Mouse (Mus musculus): ENCODE data around the gene Bak1. TPM values are rescaled to one million over a fixed set of nuclear protein-coding genes. Genes with fewer than 3 reads are reported as not detected.

The Bak1 gene
- polyA plus RNA-seq, 1 experiment from 2014 or later: 8.5 TPM

GRCm38 (mm10) chr17:27030896-27031295 is 2.1 kb upstream of the Bak1 start:
- Histone ChIP-seq H3K36me3 (peaks cover 7% of the 10 kb centered on the region; the same call in 1 of the 2 replicates), H3K4me3 (replicated peaks) (no peak overlapping the region), H3K4me1 (peaks cover 34% of the 10 kb centered on the region), H3K9me3 (replicated peaks) (no peaks in the 10 kb centered on the region), H3K27me3 (0 out of 2 replicates have a peak, but pooled peaks cover under 1% of the 10 kb centered on the region), H3K9ac (no peak overlapping the region), H3K4me2 (no peak overlapping the region), H3K27ac (no peak overlapping the region)
- WGBS: 94% methylated on average over 4 of the region's 4 CpGs
- ATAC-seq (replicated peaks; ENCODE audit: low FRiP score): no peak

- no peaks in the 10 kb centered on the region for H3K9me3 ChIP-seq (replicated peaks)
- H3K36me3 ChIP-seq: peaks cover 20% of the 10 kb centered on the region
- WGBS: 89% methylated on average over 14 of the region's 14 CpGs
- ATAC-seq (replicated peaks; ENCODE audit: low FRiP score): no peak
- H3K4me1 ChIP-seq: peaks cover 26% of the 10 kb centered on the region
- no peak overlapping the region for H3K9ac ChIP-seq
- H3K4me3 ChIP-seq (replicated peaks): no peak overlapping the region
- no peaks in the 10 kb centered on the region for H3K27me3 ChIP-seq
- H3K27ac ChIP-seq: no peak overlapping the region
- H3K4me2 ChIP-seq: no peak overlapping the region
These were observed 622 bp upstream of the Bak1 start for GRCm38 (mm10) chr17:27029431-27029830.

GRCm38 (mm10) chr17:27028284-27028795 is 469 bp downstream of the Bak1 start:
- H3K4me2 ChIP-seq: peak overlapping the region; percentile 82
- peaks cover 26% of the 10 kb centered on the region for H3K4me1 ChIP-seq
- H3K36me3 ChIP-seq: peaks cover 31% of the 10 kb centered on the region
- peak overlapping the region; percentile 92 for H3K9ac ChIP-seq
- peak overlapping the region; percentile 88 for H3K27ac ChIP-seq
- WGBS: 1% methylated on average over 19 of the region's 19 CpGs
- H3K27me3 ChIP-seq: no peaks in the 10 kb centered on the region
- peak overlapping the region; percentile 65 for H3K4me3 ChIP-seq (replicated peaks)
- no peaks in the 10 kb centered on the region for H3K9me3 ChIP-seq (replicated peaks)
- peak; percentile 78 for ATAC-seq (replicated peaks; ENCODE audit: low FRiP score)

GRCm38 (mm10) chr17:27027460-27028283 is 1.1 kb downstream of the Bak1 start:
- WGBS: 25% methylated on average over 12 of the region's 12 CpGs

GRCm38 (mm10) chr17:27025951-27026350 is 2.9 kb downstream of the Bak1 start:
- 87% methylated on average over 3 of the region's 3 CpGs for WGBS
- no peak for ATAC-seq (replicated peaks; ENCODE audit: low FRiP score)
- H3K36me3 ChIP-seq: peaks cover 54% of the 10 kb centered on the region
- no peak overlapping the region for H3K4me3 ChIP-seq (replicated peaks)
- H3K4me1 ChIP-seq: peaks cover 15% of the 10 kb centered on the region
- no peak overlapping the region for H3K9ac ChIP-seq
- no peaks in the 10 kb centered on the region for H3K9me3 ChIP-seq (replicated peaks)
- no peak overlapping the region for H3K27ac ChIP-seq
- H3K27me3 ChIP-seq: no peaks in the 10 kb centered on the region
- H3K4me2 ChIP-seq: no peak overlapping the region

More at GRCm38 (mm10) chr17:27027460-27028283, 1.1 kb downstream of the Bak1 start:
- ATAC-seq (replicated peaks; ENCODE audit: low FRiP score): peak; percentile 21; the same call in 1 of the 2 replicates
- no peaks in the 10 kb centered on the region for H3K27me3 ChIP-seq
- H3K9ac ChIP-seq: peak overlapping the region; percentile 92
- peak overlapping the region; percentile 82 for H3K4me2 ChIP-seq
- H3K36me3 ChIP-seq: peaks cover 37% of the 10 kb centered on the region
- H3K4me3 ChIP-seq (replicated peaks): peak overlapping the region; percentile 65
- peaks cover 19% of the 10 kb centered on the region for H3K4me1 ChIP-seq
- no peaks in the 10 kb centered on the region for H3K9me3 ChIP-seq (replicated peaks)
- H3K27ac ChIP-seq: peak overlapping the region; percentile 88

GRCm38 (mm10) chr17:27025326-27025902 is 3.4 kb downstream of the Bak1 start:
- Histone ChIP-seq H3K36me3 (peaks cover 59% of the 10 kb centered on the region), H3K9ac (no peak overlapping the region), H3K27me3 (no peaks in the 10 kb centered on the region), H3K27ac (no peak overlapping the region), H3K4me2 (no peak overlapping the region), H3K4me3 (replicated peaks) (no peak overlapping the region), H3K4me1 (peaks cover 15% of the 10 kb centered on the region), H3K9me3 (replicated peaks) (no peaks in the 10 kb centered on the region)
- no peak for ATAC-seq (replicated peaks; ENCODE audit: low FRiP score)
- 94% methylated on average over 15 of the region's 17 CpGs for WGBS

GRCm38 (mm10) chr17:27023342-27023741 is 5.5 kb downstream of the Bak1 start:
- Histone ChIP-seq H3K27ac (no peak overlapping the region), H3K4me3 (replicated peaks) (no peak overlapping the region), H3K36me3 (peaks cover 70% of the 10 kb centered on the region), H3K4me1 (peaks cover 14% of the 10 kb centered on the region), H3K9me3 (replicated peaks) (no peaks in the 10 kb centered on the region), H3K4me2 (no peak overlapping the region), H3K27me3 (no peaks in the 10 kb centered on the region), H3K9ac (no peak overlapping the region)
- WGBS: 88% methylated on average over 4 of the region's 4 CpGs
- ATAC-seq (replicated peaks; ENCODE audit: low FRiP score): no peak

GRCm38 (mm10) chr17:27021736-27022135 is 7.1 kb downstream of the Bak1 start:
- Histone ChIP-seq H3K27ac (no peak overlapping the region), H3K4me3 (replicated peaks) (no peak overlapping the region), H3K4me2 (no peak overlapping the region), H3K36me3 (peaks cover 70% of the 10 kb centered on the region), H3K27me3 (no peaks in the 10 kb centered on the region), H3K4me1 (peaks cover 13% of the 10 kb centered on the region), H3K9ac (no peak overlapping the region), H3K9me3 (replicated peaks) (no peaks in the 10 kb centered on the region)
- no peak for ATAC-seq (replicated peaks; ENCODE audit: low FRiP score)
- 92% methylated on average over 9 of the region's 9 CpGs for WGBS

- whole genome bisulfite sequencing: 91% methylated on average over 14 of the region's 14 CpGs
- no peak overlapping the region for H3K4me3 ChIP-seq (replicated peaks)
- peaks cover 65% of the 10 kb centered on the region for H3K36me3 ChIP-seq
- no peak overlapping the region for H3K4me2 ChIP-seq
- no peak overlapping the region for H3K27ac ChIP-seq
- no peak for ATAC-seq (replicated peaks; ENCODE audit: low FRiP score)
- no peaks in the 10 kb centered on the region for H3K9me3 ChIP-seq (replicated peaks)
- H3K9ac ChIP-seq: no peak overlapping the region
- peaks cover 13% of the 10 kb centered on the region for H3K4me1 ChIP-seq
- no peaks in the 10 kb centered on the region for H3K27me3 ChIP-seq
These were observed 7.7 kb downstream of the Bak1 start for GRCm38 (mm10) chr17:27021076-27021475.

- Histone ChIP-seq H3K4me1 (peaks cover 13% of the 10 kb centered on the region), H3K27ac (peak overlapping the region; percentile 79), H3K9me3 (replicated peaks) (no peaks in the 10 kb centered on the region), H3K4me2 (peak overlapping the region; percentile 70), H3K4me3 (replicated peaks) (peak overlapping the region; percentile 52), H3K9ac (peak overlapping the region; percentile 49), H3K27me3 (no peaks in the 10 kb centered on the region), H3K36me3 (peaks cover 42% of the 10 kb centered on the region)
- WGBS: 33% methylated on average over 12 of the region's 12 CpGs
- no peak for ATAC-seq (replicated peaks; ENCODE audit: low FRiP score)
These were observed 10.1 kb downstream of the Bak1 start for GRCm38 (mm10) chr17:27018555-27019196.

GRCm38 (mm10) chr17:27017564-27018499 is 11.0 kb downstream of the Bak1 start:
- Histone ChIP-seq H3K27me3 (no peaks in the 10 kb centered on the region), H3K4me1 (peaks cover 16% of the 10 kb centered on the region), H3K27ac (peak overlapping the region; percentile 79), H3K9ac (peak overlapping the region; percentile 49), H3K4me3 (replicated peaks) (peak overlapping the region; percentile 52), H3K4me2 (peak overlapping the region; percentile 70), H3K36me3 (peaks cover 35% of the 10 kb centered on the region), H3K9me3 (replicated peaks) (no peaks in the 10 kb centered on the region)
- WGBS: 9% methylated on average over 34 of the region's 34 CpGs
- ATAC-seq (replicated peaks; ENCODE audit: low FRiP score): peak; percentile 74

Data from kidney, embryonic 15.5 days (tissue).